Mouse (Mus musculus): ENCODE results near the gene Eapp. TPM values are rescaled to one million over a fixed set of nuclear protein-coding genes. Genes with fewer than 3 reads are reported as not detected.

Eapp gene
- polyA plus RNA-seq, 1 experiment from 2014 or later, result 90.8 TPM

GRCm38 (mm10) chr12:54651820-54652219 is 43.9 kb downstream of the Eapp start:
- WGBS, result 74% methylated on average over 8 of the region's 8 CpGs
- no peak for ATAC-seq (replicated peaks)
- Histone ChIP-seq H3K9me3 (no peaks in the 10 kb centered on the region), H3K4me1 (peaks cover 23% of the 10 kb centered on the region), H3K27me3 (no peaks in the 10 kb centered on the region), H3K4me3 (no peak overlapping the region), H3K27ac (replicated peaks) (no peak overlapping the region), H3K36me3 (0 out of 2 replicates have a peak, but pooled peaks cover under 1% of the 10 kb centered on the region), H3K9ac (replicated peaks) (no peak overlapping the region), H3K4me2 (replicated peaks) (no peak overlapping the region)

DNA sequence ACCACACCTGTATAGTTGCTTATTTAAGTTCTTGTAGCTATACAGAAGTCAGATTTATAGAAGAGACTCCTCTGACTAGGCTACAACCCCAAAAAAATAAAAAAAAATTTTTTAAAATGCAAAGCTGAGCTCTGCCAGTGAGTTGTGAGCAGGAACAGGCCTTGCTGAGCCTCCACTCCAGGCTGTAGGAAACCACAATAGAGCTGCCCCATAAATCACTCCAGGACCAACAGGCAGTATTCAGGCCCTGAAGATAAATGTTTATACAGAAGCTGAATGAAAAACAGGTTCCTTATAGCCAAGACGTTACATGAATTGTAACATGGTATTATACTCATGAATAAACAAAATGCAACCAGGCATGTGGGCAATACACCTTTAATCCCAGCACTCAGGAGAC is 44.5 kb downstream of the Eapp start:
- H3K4me1 ChIP-seq, result peaks cover 20% of the 10 kb centered on the region
- H3K9ac ChIP-seq (replicated peaks), result no peak overlapping the region
- H3K27me3 ChIP-seq, result no peaks in the 10 kb centered on the region
- WGBS, result 56% methylated on average over 1 of the region's 1 CpGs
- H3K36me3 ChIP-seq, result 0 out of 2 replicates have a peak, but pooled peaks cover 3% of the 10 kb centered on the region
- ATAC-seq (replicated peaks), result no peak
- no peak overlapping the region for H3K4me3 ChIP-seq
- no peaks in the 10 kb centered on the region for H3K9me3 ChIP-seq
- no peak overlapping the region for H3K4me2 ChIP-seq (replicated peaks)
- H3K27ac ChIP-seq (replicated peaks), result no peak overlapping the region

DNA sequence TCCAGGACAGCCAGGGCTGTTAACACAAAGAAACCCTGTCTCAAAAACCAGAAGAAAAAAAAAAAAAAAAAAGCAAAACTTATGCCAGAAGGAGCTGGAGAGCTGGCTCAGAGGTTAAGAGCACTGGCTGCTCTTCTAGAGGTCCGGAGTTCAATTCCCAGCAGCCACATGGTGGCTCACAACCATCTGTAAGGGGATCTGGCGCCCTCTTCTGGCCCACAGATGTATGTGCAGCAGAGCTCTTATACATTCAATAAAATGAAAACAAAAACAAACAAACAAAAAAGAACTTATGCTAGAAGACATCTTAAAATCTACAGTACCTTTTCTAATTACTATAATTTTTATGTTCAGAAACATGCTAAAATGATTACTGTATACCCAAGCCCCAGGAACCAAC is 50.8 kb downstream of the Eapp start:
- WGBS, result 80% methylated on average over 2 of the region's 2 CpGs
- H3K27ac ChIP-seq (replicated peaks), result no peak overlapping the region
- no peaks in the 10 kb centered on the region for H3K27me3 ChIP-seq
- H3K4me3 ChIP-seq, result no peak overlapping the region
- no peak for ATAC-seq (replicated peaks)
- H3K4me2 ChIP-seq (replicated peaks), result no peak overlapping the region
- H3K9me3 ChIP-seq, result no peaks in the 10 kb centered on the region
- 0 out of 2 replicates have a peak, but pooled peaks cover 3% of the 10 kb centered on the region for H3K36me3 ChIP-seq
- H3K4me1 ChIP-seq, result no peaks in the 10 kb centered on the region
- no peak overlapping the region for H3K9ac ChIP-seq (replicated peaks)

DNA sequence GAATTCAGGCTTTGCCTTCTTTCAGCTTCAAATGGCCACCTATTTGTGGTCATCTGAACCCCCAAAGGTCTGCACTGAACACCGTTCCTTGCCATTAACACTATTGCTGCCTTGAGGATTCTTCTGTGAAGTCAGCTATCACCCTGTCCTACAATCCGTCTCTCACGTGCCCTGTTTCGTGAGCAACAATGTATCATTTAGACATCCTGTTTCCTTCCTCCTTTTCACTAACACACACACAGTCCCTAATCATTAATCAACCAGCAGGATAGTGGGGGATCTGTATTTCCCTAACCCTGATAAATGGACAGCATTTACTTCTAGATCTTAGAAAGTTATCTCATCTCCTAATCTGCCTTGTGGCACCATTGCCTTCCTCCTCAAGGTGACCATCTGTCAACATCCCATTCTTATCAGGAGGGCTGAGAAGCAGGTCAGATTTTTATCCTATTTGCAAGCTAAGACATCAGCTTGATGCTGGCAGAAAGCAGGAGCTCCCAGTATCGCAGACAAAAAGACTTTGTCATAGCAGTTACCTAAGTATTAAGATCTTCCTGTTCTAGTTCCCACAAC is 52.3 kb downstream of the Eapp start:
- H3K27me3 ChIP-seq, result no peaks in the 10 kb centered on the region
- WGBS, result 87% methylated on average over 5 of the region's 5 CpGs
- no peaks in the 10 kb centered on the region for H3K4me1 ChIP-seq
- no peak overlapping the region for H3K4me2 ChIP-seq (replicated peaks)
- H3K4me3 ChIP-seq, result no peak overlapping the region
- no peaks in the 10 kb centered on the region for H3K9me3 ChIP-seq
- no peak overlapping the region for H3K9ac ChIP-seq (replicated peaks)
- no peak overlapping the region for H3K27ac ChIP-seq (replicated peaks)
- 0 out of 2 replicates have a peak, but pooled peaks cover 3% of the 10 kb centered on the region for H3K36me3 ChIP-seq
- no peak for ATAC-seq (replicated peaks)

GRCm38 (mm10) chr12:54641374-54641773 is 54.3 kb downstream of the Eapp start:
- Histone ChIP-seq H3K4me2 (replicated peaks) (no peak overlapping the region), H3K9me3 (no peaks in the 10 kb centered on the region), H3K4me3 (no peak overlapping the region), H3K36me3 (no peaks in the 10 kb centered on the region), H3K27ac (replicated peaks) (no peak overlapping the region), H3K4me1 (no peaks in the 10 kb centered on the region), H3K9ac (replicated peaks) (no peak overlapping the region), H3K27me3 (no peaks in the 10 kb centered on the region)
- 98% methylated on average over 4 of the region's 4 CpGs for WGBS
- no peak for ATAC-seq (replicated peaks)

DNA sequence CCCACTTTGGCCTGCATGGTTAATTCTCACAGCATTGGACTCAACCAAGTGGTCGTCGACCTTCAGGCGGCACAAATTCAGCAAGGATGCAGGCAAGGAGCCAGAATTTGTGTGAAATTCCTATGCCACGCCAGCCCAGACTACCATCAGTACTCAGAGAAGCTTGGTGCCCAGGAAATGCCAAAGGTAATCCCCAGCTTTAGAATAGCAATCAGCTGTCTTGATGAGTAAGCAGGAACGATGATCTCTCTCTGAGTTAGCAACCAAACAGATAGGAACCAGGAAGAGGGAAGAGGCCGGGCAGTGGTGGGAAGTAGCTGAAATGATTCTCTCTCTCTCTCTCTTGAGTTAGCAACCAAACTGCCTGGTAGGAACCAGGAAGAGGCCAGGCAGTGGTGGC is 55.4 kb downstream of the Eapp start:
- Histone ChIP-seq H3K4me3 (no peak overlapping the region), H3K27me3 (no peaks in the 10 kb centered on the region), H3K9me3 (no peaks in the 10 kb centered on the region), H3K4me1 (no peaks in the 10 kb centered on the region), H3K4me2 (replicated peaks) (no peak overlapping the region), H3K27ac (replicated peaks) (no peak overlapping the region), H3K36me3 (no peaks in the 10 kb centered on the region), H3K9ac (replicated peaks) (no peak overlapping the region)
- no peak for ATAC-seq (replicated peaks)
- 85% methylated on average over 6 of the region's 6 CpGs for WGBS

GRCm38 (mm10) chr12:54637033-54637432 is 58.7 kb downstream of the Eapp start:
- 96% methylated on average over 1 of the region's 1 CpGs for whole genome bisulfite sequencing
- Histone ChIP-seq H3K27ac (replicated peaks) (no peak overlapping the region), H3K9me3 (no peaks in the 10 kb centered on the region), H3K9ac (replicated peaks) (no peak overlapping the region), H3K4me3 (no peak overlapping the region), H3K4me1 (no peaks in the 10 kb centered on the region), H3K4me2 (replicated peaks) (no peak overlapping the region), H3K27me3 (no peaks in the 10 kb centered on the region), H3K36me3 (no peaks in the 10 kb centered on the region)
- ATAC-seq (replicated peaks), result no peak

DNA sequence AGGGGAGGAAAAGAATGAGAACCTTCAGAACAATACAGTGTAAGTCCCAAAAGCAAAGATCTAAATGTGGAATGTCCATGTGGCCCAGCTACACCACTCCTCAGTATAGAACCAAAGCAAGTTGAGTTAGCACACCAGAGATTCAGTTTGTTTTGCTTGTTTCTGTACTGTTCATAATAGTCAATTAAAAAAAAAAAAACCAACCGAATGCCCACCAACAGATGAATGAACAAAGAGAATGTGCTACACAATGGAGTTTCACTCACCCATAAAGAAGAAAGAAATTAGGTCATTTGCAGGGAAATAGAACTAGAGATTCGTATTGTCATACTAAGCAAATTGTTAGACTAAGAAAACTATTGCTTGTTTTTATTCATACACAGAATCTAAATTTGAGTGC is 63.6 kb downstream of the Eapp start:
- Histone ChIP-seq H3K27ac (replicated peaks) (no peak overlapping the region), H3K4me1 (no peaks in the 10 kb centered on the region), H3K9ac (replicated peaks) (no peak overlapping the region), H3K4me2 (replicated peaks) (no peak overlapping the region), H3K36me3 (no peaks in the 10 kb centered on the region), H3K4me3 (no peak overlapping the region), H3K9me3 (no peaks in the 10 kb centered on the region), H3K27me3 (no peaks in the 10 kb centered on the region)
- 42% methylated on average over 2 of the region's 2 CpGs for WGBS
- no peak for ATAC-seq (replicated peaks)

GRCm38 (mm10) chr12:54621942-54622341 is 73.8 kb downstream of the Eapp start:
- H3K4me3 ChIP-seq, result no peak overlapping the region
- ATAC-seq (replicated peaks), result no peak
- no peaks in the 10 kb centered on the region for H3K4me1 ChIP-seq
- H3K27ac ChIP-seq (replicated peaks), result no peak overlapping the region
- H3K4me2 ChIP-seq (replicated peaks), result no peak overlapping the region
- H3K36me3 ChIP-seq, result no peaks in the 10 kb centered on the region
- H3K9me3 ChIP-seq, result no peaks in the 10 kb centered on the region
- 86% methylated on average over 2 of the region's 2 CpGs for WGBS
- H3K9ac ChIP-seq (replicated peaks), result no peak overlapping the region
- no peaks in the 10 kb centered on the region for H3K27me3 ChIP-seq

MicroRNA genes within 50 kb of the gene (microRNA counts, 519-probe panel; counts per million panel counts)
- 1,116 counts per million, percentile 5 among the panel's probes with 10 or more counts for microRNA mmu-miR-1892

Small RNA genes within 50 kb of the gene (microRNA-seq; reads per million reads assigned to microRNA genes)
- gene Mir1892, result not detected

Other genes with a start within 250 kb of the Eapp start
- 156 and 171 TPM in 2 replicates for gene Sptssa, start 39.3 kb downstream of the Eapp start, polyA plus RNA-seq (2015; fragmentation: Nextera tagmentation; extraction: Ambion mirVana)
- gene Snx6, start 99.8 kb upstream of the Eapp start, polyA plus RNA-seq (2015; fragmentation: Nextera tagmentation; extraction: Ambion mirVana), result 157 and 164 TPM in 2 replicates
- 320 and 350 TPM in 2 replicates for gene Cfl2, start 167.0 kb upstream of the Eapp start, polyA plus RNA-seq (2015; fragmentation: Nextera tagmentation; extraction: Ambion mirVana)